Mouse (Mus musculus) retina, adult 2 months (tissue): ENCODE measurements around the gene Pgpep1.

Experiments used
- DNase-seq: peaks from one replicate; pipeline ENCODE4 v3.0.0-alpha.2; 2012; ENCODE audit warnings: low read depth, low spot score

The Pgpep1 gene

GRCm38 (mm10) chr8:70660273-70660725 is at the start of gene Pgpep1:
Gene Pgpep1, minus strand, starts transcription at chr8:70660388.
- DNase-seq, result no peak

- no peak for DNase-seq
Observed at GRCm38 (mm10) chr8:70709794-70710193, 49.6 kb upstream of the Pgpep1 start.

GRCm38 (mm10) chr8:70708281-70708680 is 48.1 kb upstream of the Pgpep1 start:
- DNase-seq, result no peak

GRCm38 (mm10) chr8:70703287-70703686 is 43.1 kb upstream of the Pgpep1 start, which contains the start of gene Iqcn:
Gene Iqcn, plus strand, starts transcription at chr8:70703457.
- DNase-seq, result no peak

- no peak for DNase-seq
Observed at GRCm38 (mm10) chr8:70702842-70703182, 42.6 kb upstream of the Pgpep1 start.

GRCm38 (mm10) chr8:70701982-70702841 is 42.0 kb upstream of the Pgpep1 start:
- no peak for DNase-seq

GRCm38 (mm10) chr8:70701048-70701981 is 41.1 kb upstream of the Pgpep1 start:
- DNase-seq, result no peak

- peak; percentile 97 for DNase-seq
Observed at GRCm38 (mm10) chr8:70700555-70700922, 40.4 kb upstream of the Pgpep1 start.

GRCm38 (mm10) chr8:70699834-70700554 is 39.8 kb upstream of the Pgpep1 start:
- DNase-seq, result peak; percentile 68

GRCm38 (mm10) chr8:70699116-70699833 is 39.1 kb upstream of the Pgpep1 start:
- no peak for DNase-seq

- peak; percentile 99 for DNase-seq
Observed at GRCm38 (mm10) chr8:70698310-70699109, 38.3 kb upstream of the Pgpep1 start, which contains the start of gene Jund. Gene Jund, plus strand, starts transcription at chr8:70698949.

GRCm38 (mm10) chr8:70697366-70698250 is 37.4 kb upstream of the Pgpep1 start:
- no peak for DNase-seq

GRCm38 (mm10) chr8:70696946-70697345 is 36.8 kb upstream of the Pgpep1 start:
- no peak for DNase-seq

GRCm38 (mm10) chr8:70696019-70696885 is 36.1 kb upstream of the Pgpep1 start:
- DNase-seq, result peak; percentile 65

- DNase-seq, result no peak
Observed at GRCm38 (mm10) chr8:70695318-70696018, 35.3 kb upstream of the Pgpep1 start.

- no peak for DNase-seq
Observed at GRCm38 (mm10) chr8:70693636-70694035, 33.4 kb upstream of the Pgpep1 start.

- no peak for DNase-seq
Observed at GRCm38 (mm10) chr8:70691727-70692231, 31.6 kb upstream of the Pgpep1 start.
